Mouse (Mus musculus): ENCODE results near the gene Sp7.

GRCm38 (mm10) chr15:102366733-102367344 is at the start of gene Sp7:
- TF ChIP-seq POLR2A (IDR thresholded peaks at IDR 0.05; ENCODE audit: control insufficient read depth in 1 of 2, insufficient read depth in 1 of 2, low read depth in 1 of 2, low read length in 2 of 2, poor library complexity in 1 of 2) (no peak), GATA1 (IDR thresholded peaks at IDR 0.05; ENCODE audit: low read depth, low read length) (no peak), POLR2AphosphoS2 (IDR thresholded peaks at IDR 0.05; ENCODE audit: low read length) (no peak), CTCF (IDR thresholded peaks at IDR 0.05 in 2 of 3, conservative IDR thresholded peaks at IDR 0.05 in 1 of 3; ENCODE audit: control insufficient read depth in 1 of 3, insufficient read depth in 1 of 3, low read depth in 2 of 3, low read length in 3 of 3, poor library complexity in 1 of 3, severe bottlenecking in 1 of 3) (no peak), ZC3H11A (IDR thresholded peaks at IDR 0.05; ENCODE audit: low read depth, low read length) (no peak), NELFE (IDR thresholded peaks at IDR 0.05; ENCODE audit: low read depth, low read length) (no peak), ZNF384 (IDR thresholded peaks at IDR 0.05; ENCODE audit: low read depth, low read length) (no peak), MAX (IDR thresholded peaks at IDR 0.05; ENCODE audit: low read length) (no peak)

All from MEL (cell line).